Mouse (Mus musculus) MEL (cell line): Measurements from ENCODE around the gene Arid1b. TPM values are rescaled to one million over a fixed set of nuclear protein-coding genes. Genes with fewer than 3 reads are reported as not detected.

Experiments used
- DNase-seq: peaks from one replicate; pipeline ENCODE4 v3.0.0; 2011; ENCODE audit warnings: low read depth, low spot score
- H3K27ac ChIP-seq: 2 replicates; pipeline ENCODE4 v1.5.1; 2012; ENCODE audit warnings: low read depth, mild to moderate bottlenecking, control low read depth, low read length, moderate library complexity; ENCODE audit not compliant: control insufficient read depth
- H3K27me3 ChIP-seq, 2 experiments: fragments of 150-350 bp in 1 of 2; sonication (generic) in 1 of 2; 2 replicates each; pipeline ENCODE4 v1.6.1; 2012; ENCODE audit warnings: low read length in 2 of 2, mild to moderate bottlenecking in 2 of 2, improper control_type of control experiment in 1 of 2, moderate library complexity in 1 of 2; ENCODE audit not compliant: insufficient read depth in 2 of 2, control insufficient read depth in 1 of 2
- H3K36me3 ChIP-seq, 2 experiments: 2 replicates each; pipeline ENCODE4 v1.6.1; 2012 to 2014; ENCODE audit warnings: low read length in 2 of 2, improper control_type of control experiment in 1 of 2, inconsistent platforms in 1 of 2, mild to moderate bottlenecking in 1 of 2; ENCODE audit not compliant: insufficient read depth in 2 of 2, control insufficient read depth in 1 of 2
- H3K4me1 ChIP-seq, 2 experiments: fragments of 150-350 bp in 1 of 2; sonication (generic) in 1 of 2; 2 replicates each; pipeline ENCODE4 v1.6.1; 2012; ENCODE audit warnings: low read length in 2 of 2, improper control_type of control experiment in 1 of 2, mild to moderate bottlenecking in 1 of 2; ENCODE audit not compliant: insufficient read depth in 2 of 2, control insufficient read depth in 1 of 2
- H3K4me3 ChIP-seq, 2 experiments: fragments of 150-350 bp in 1 of 2; sonication (generic) in 1 of 2; 2 replicates each; pipeline ENCODE4 v1.5.1; 2012; ENCODE audit warnings: low read depth in 2 of 2, low read length in 2 of 2, mild to moderate bottlenecking in 2 of 2, moderate library complexity in 2 of 2, control low read depth in 1 of 2, improper control_type of control experiment in 1 of 2; ENCODE audit not compliant: control insufficient read depth in 1 of 2, insufficient read depth in 1 of 2
- H3K79me2 ChIP-seq: 2 replicates; pipeline ENCODE4 v1.6.1; 2012; ENCODE audit warnings: mild to moderate bottlenecking, low read length, moderate library complexity; ENCODE audit not compliant: control insufficient read depth, poor library complexity, insufficient read depth
- H3K9ac ChIP-seq: 2 replicates; pipeline ENCODE4 v1.6.1; 2012; ENCODE audit warnings: low read depth, mild to moderate bottlenecking, control low read depth, low read length, moderate library complexity; ENCODE audit not compliant: control insufficient read depth, poor library complexity, severe bottlenecking
- H3K9me3 ChIP-seq: fragments of 150-350 bp; sonication (generic); replicated peaks from 2 replicates; pipeline ENCODE4 v1.6.1; 2012; ENCODE audit warnings: mild to moderate bottlenecking, low read length, improper control_type of control experiment, moderate library complexity; ENCODE audit not compliant: insufficient read depth
- BHLHE40 ChIP-seq: IDR thresholded peaks from 2 replicates; pipeline ENCODE4 v1.6.1; 2012; ENCODE audit warnings: low read depth, mild to moderate bottlenecking, inconsistent platforms, low read length, improper control_type of control experiment, borderline replicate concordance
- CHD2 ChIP-seq: IDR thresholded peaks from 2 replicates; pipeline ENCODE4 v1.6.1; 2011; ENCODE audit warnings: low read length, improper control_type of control experiment
- ETS1 ChIP-seq: IDR thresholded peaks from 2 replicates; pipeline ENCODE4 v1.6.1; 2012; ENCODE audit warnings: low read depth, mild to moderate bottlenecking, inconsistent platforms, low read length, improper control_type of control experiment, moderate library complexity
- HCFC1 ChIP-seq: IDR thresholded peaks from 2 replicates; pipeline ENCODE4 v1.6.1; 2012; ENCODE audit warnings: low read depth, mild to moderate bottlenecking, inconsistent platforms, low read length, improper control_type of control experiment, moderate library complexity
- JUND ChIP-seq: IDR thresholded peaks from 2 replicates; pipeline ENCODE4 v1.6.1; 2011; ENCODE audit warnings: low read depth, mild to moderate bottlenecking, improper control_type of control experiment, low read length
- KAT2A ChIP-seq: conservative IDR thresholded peaks from 2 replicates; pipeline ENCODE4 v1.6.1; 2012; ENCODE audit warnings: low read depth, low read length, improper control_type of control experiment, inconsistent platforms
- MAFK ChIP-seq: IDR thresholded peaks from 2 replicates; pipeline ENCODE4 v1.6.1; 2011; ENCODE audit warnings: low read depth, mild to moderate bottlenecking, low read length, improper control_type of control experiment, borderline replicate concordance
- MYC ChIP-seq: IDR thresholded peaks from 2 replicates; pipeline ENCODE4 v1.6.1; 2011; ENCODE audit warnings: low read depth, mild to moderate bottlenecking, low read length, improper control_type of control experiment, moderate library complexity
- SIN3A ChIP-seq: IDR thresholded peaks from 2 replicates; pipeline ENCODE4 v1.6.1; 2012; ENCODE audit warnings: low read length, improper control_type of control experiment, inconsistent platforms
- SMC3 ChIP-seq: IDR thresholded peaks from 2 replicates; pipeline ENCODE4 v1.6.1; 2011; ENCODE audit warnings: low read depth, low read length, improper control_type of control experiment
- TBP ChIP-seq: IDR thresholded peaks from 2 replicates; pipeline ENCODE4 v1.8.0; 2011; ENCODE audit warnings: low read depth, low read length, improper control_type of control experiment
- TCF12 ChIP-seq: IDR thresholded peaks from 2 replicates; pipeline ENCODE4 v1.6.1; 2014; ENCODE audit warnings: low read depth, mild to moderate bottlenecking, inconsistent platforms, low read length, improper control_type of control experiment, moderate library complexity
- UBTF ChIP-seq: IDR thresholded peaks from 2 replicates; pipeline ENCODE4 v1.6.1; 2012; ENCODE audit warnings: low read depth, mild to moderate bottlenecking, inconsistent platforms, low read length, improper control_type of control experiment, moderate library complexity, borderline replicate concordance; ENCODE audit not compliant: insufficient read depth
- ZC3H11A ChIP-seq: IDR thresholded peaks from 2 replicates; pipeline ENCODE4 v1.6.1; 2012; ENCODE audit warnings: low read depth, mild to moderate bottlenecking, inconsistent platforms, low read length, improper control_type of control experiment
- ZKSCAN1 ChIP-seq: IDR thresholded peaks from 2 replicates; pipeline ENCODE4 v1.6.1; 2012; ENCODE audit warnings: low read depth, mild to moderate bottlenecking, inconsistent platforms, low read length, improper control_type of control experiment, moderate library complexity
- polyA plus RNA-seq, 2 experiments: library from polyadenylated mRNA; stranded (reverse) in 1 of 2; unstranded in 1 of 2; fragments of >175 nt in 1 of 2; fragments of >200 nt in 1 of 2; gene quantifications; 2 replicates each; pipeline versions ENCODE4 v1.2.1 to v1.2.4; 2012; ENCODE audit warnings: low replicate concordance in 2 of 2, low read depth in 1 of 2; ENCODE audit not compliant: insufficient read length in 2 of 2, insufficient read depth in 1 of 2, missing spikeins in 1 of 2
- total RNA-seq: library from RNA; depleted of rRNA; stranded (reverse); fragments of 300-350 nt; gene quantifications from 2 replicates; pipeline ENCODE4 v1.2.3, GENCODE M21; 2012

The Arid1b gene
- total and polyA plus RNA-seq, 3 experiments: 13.4 to 17.4 TPM; not detected in 1

- Histone ChIP-seq H3K4me1 (peaks cover 6 to 18% of the 10 kb centered on the region in 2 experiments), H3K27ac (no peak overlapping the region), H3K36me3 (peaks cover 0 to 9% of the 10 kb centered on the region in 2 experiments; a peak in 2 of 4 replicates), H3K9ac (no peak overlapping the region), H3K27me3 (no peaks in the 10 kb centered on the region), H3K9me3 (no peaks in the 10 kb centered on the region), H3K79me2 (0 out of 2 replicates have a peak, but pooled peaks cover 2% of the 10 kb centered on the region), H3K4me3 (no peak overlapping the region)
- peak; percentile 93 for TF ChIP-seq ZKSCAN1
- no peak for TF ChIP-seq CHD2
- DNase-seq: no peak
Observed at GRCm38 (mm10) chr17:5112116-5112515, 118.0 kb downstream of the Arid1b start.

GRCm38 (mm10) chr17:5115952-5116351 is 121.8 kb downstream of the Arid1b start:
- no peak overlapping the region for H3K27ac ChIP-seq
- no peaks in the 10 kb centered on the region for H3K27me3 ChIP-seq
- no peak overlapping the region for H3K9ac ChIP-seq
- DNase-seq: no peak
- H3K4me1 ChIP-seq: peaks cover 4 to 12% of the 10 kb centered on the region in 2 experiments
- H3K36me3 ChIP-seq: peaks cover 0 to 6% of the 10 kb centered on the region in 2 experiments; a peak in 3 of 4 replicates
- H3K4me3 ChIP-seq: no peak overlapping the region
- H3K9me3 ChIP-seq: no peaks in the 10 kb centered on the region
- H3K79me2 ChIP-seq: 0 out of 2 replicates have a peak, but pooled peaks cover 2% of the 10 kb centered on the region
- TF ChIP-seq MAFK: no peak
- no peak for TF ChIP-seq SIN3A
- TF ChIP-seq HCFC1: no peak
- TF ChIP-seq TBP: no peak
- no peak for TF ChIP-seq SMC3
- TF ChIP-seq MYC: no peak

- TF ChIP-seq UBTF: no peak
- TF ChIP-seq ETS1: no peak
- TF ChIP-seq BHLHE40: no peak
- no peak for TF ChIP-seq KAT2A
- no peak for TF ChIP-seq TCF12
- TF ChIP-seq ZC3H11A: no peak
- TF ChIP-seq JUND: no peak
- Histone ChIP-seq H3K79me2 (0 out of 2 replicates have a peak, but pooled peaks cover 2% of the 10 kb centered on the region), H3K27me3 (no peaks in the 10 kb centered on the region), H3K27ac (no peak overlapping the region), H3K4me1 (peaks cover 3 to 5% of the 10 kb centered on the region in 2 experiments), H3K36me3 (peaks cover 0 to 4% of the 10 kb centered on the region in 2 experiments; a peak in 3 of 4 replicates), H3K9ac (no peak overlapping the region), H3K4me3 (no peak overlapping the region), H3K9me3 (no peaks in the 10 kb centered on the region)
- no peak for DNase-seq
Observed at GRCm38 (mm10) chr17:5116990-5117389, 122.9 kb downstream of the Arid1b start.
